Mouse (Mus musculus) right cerebral cortex, postnatal 36 days (tissue): Measurements from ENCODE around the gene Fam173b.

Source experiments
- DNase-seq, 2 experiments: peaks; one replicate each; pipeline ENCODE4 v3.0.0; 2022; ENCODE audit warnings: low spot score in 2 of 2, mixed read lengths in 1 of 2

The Fam173b gene

GRCm38 (mm10) chr15:31634582-31634981 is 32.9 kb downstream of the Fam173b start:
- peak; percentile 34 to 54 for DNase-seq

DNA sequence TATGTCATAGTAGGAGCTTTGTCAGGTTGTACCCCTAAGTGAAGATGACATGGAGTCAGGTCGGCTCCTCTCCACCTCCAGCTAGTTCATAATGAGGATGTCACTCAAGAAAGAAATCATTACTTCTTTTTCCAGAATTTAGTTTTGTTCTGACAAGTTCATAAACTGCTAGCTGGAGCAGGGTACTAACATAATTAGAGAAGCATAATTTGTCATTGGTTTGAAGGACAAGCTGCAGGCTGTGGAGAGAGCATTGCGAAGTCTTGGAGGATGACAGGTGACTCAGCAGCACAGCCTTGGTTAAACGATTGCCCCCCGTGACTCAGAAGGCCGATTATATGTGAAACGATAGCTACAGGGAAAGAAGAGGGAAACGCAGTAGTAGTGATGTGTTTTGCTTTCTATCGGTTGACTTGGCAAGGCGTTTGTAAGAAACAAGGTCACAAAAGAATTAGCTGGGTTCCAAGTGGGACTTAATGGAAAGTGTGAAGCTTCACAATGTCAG is 34.5 kb downstream of the Fam173b start:
- DNase-seq: no peak

- DNase-seq: no peak
Measured at GRCm38 (mm10) chr15:31647225-31647624, 45.6 kb downstream of the Fam173b start.

- no peak for DNase-seq
Measured at GRCm38 (mm10) chr15:31647851-31648569, 46.4 kb downstream of the Fam173b start.

- no peak for DNase-seq
Measured at GRCm38 (mm10) chr15:31649691-31650090, 48.0 kb downstream of the Fam173b start.

GRCm38 (mm10) chr15:31650821-31651220 is 49.2 kb downstream of the Fam173b start:
- DNase-seq: no peak

DNA sequence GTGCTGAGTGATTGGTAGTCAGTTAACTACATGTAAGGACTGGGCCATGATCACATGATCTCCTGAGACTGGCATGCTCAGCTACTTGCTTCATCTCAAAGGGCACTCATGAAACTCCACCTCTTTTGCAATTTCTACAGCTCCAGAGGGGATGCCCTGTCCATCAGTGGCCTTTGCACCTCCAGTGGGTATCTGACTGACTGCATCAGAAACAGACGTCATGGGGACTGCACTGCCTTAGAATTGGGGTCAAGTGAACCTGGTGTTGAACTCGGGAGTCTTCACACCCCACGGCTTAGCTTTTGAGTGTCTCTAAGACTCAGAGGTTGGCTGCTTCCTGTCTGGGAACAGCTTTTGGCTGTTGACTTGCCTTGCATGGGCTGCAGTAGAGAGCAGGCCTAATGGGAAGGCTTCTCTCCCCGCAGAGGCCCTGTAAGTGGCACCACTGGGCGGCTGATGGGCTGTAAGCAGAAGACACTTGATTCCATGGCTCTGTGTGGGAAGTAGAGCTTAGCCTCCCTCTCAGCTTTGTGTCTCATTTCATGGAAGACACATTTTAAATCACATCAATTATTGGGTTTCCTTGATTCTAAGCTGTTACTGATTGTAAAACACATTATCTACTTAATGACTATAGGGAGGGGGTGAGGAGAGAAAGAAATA is 58.6 kb downstream of the Fam173b start:
- no peak for DNase-seq

- DNase-seq: no peak
Measured at GRCm38 (mm10) chr15:31660844-31661243, 59.2 kb downstream of the Fam173b start.

DNA sequence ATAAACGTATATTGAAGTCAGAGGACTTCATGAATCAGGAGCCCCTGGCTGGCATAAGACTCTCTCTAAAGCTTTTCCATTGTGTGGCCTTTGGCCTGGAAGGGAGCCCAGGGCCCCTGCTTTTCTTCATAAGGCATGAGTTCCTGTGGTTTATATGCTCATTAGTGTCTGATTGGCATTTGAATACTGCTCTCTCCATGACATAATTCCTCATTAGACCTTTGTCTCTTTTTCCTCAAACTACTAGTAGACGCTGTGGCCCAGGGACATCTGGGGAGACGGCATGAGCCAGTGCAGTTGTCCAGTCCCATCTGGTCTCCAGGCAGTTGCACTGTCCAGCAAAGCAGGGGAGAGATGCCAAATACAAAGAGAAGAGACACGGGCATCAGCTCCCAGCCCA is 60.1 kb downstream of the Fam173b start:
- DNase-seq: no peak

- DNase-seq: no peak
Measured at GRCm38 (mm10) chr15:31663074-31663473, 61.4 kb downstream of the Fam173b start.
